Mouse (Mus musculus) embryonic facial prominence, embryonic 10.5 days (tissue): ENCODE data around the gene Rsrc1. TPM values are rescaled to one million over a fixed set of nuclear protein-coding genes. Genes with fewer than 3 reads are reported as not detected.

Source experiments
- DNase-seq: peaks from one replicate; pipeline ENCODE4 v3.0.0-alpha.2; 2017; ENCODE audit warnings: low spot score
- H3K27ac ChIP-seq: fragments of 300-500 bp; sonication (generic); replicated peaks from 2 replicates; pipeline ENCODE4 v1.5.1; 2016; ENCODE audit warnings: mild to moderate bottlenecking
- H3K27me3 ChIP-seq: fragments of 300-500 bp; sonication (generic); replicated peaks from 2 replicates; pipeline ENCODE4 v1.6.1; 2016; ENCODE audit warnings: low read depth, mild to moderate bottlenecking; ENCODE audit not compliant: poor library complexity, severe bottlenecking
- H3K36me3 ChIP-seq: fragments of 300-500 bp; sonication (generic); replicated peaks from 2 replicates; pipeline ENCODE4 v1.6.1; 2016; ENCODE audit warnings: mild to moderate bottlenecking, moderate library complexity
- H3K4me1 ChIP-seq: fragments of 300-500 bp; sonication (generic); 2 replicates; pipeline ENCODE4 v1.6.1; 2016
- H3K4me3 ChIP-seq: fragments of 300-500 bp; sonication (generic); 2 replicates; pipeline ENCODE4 v1.5.1; 2016; ENCODE audit warnings: mild to moderate bottlenecking, moderate library complexity
- H3K9me3 ChIP-seq: fragments of 300-500 bp; sonication (generic); 2 replicates; pipeline ENCODE4 v1.6.1; 2016; ENCODE audit warnings: mild to moderate bottlenecking
- whole genome bisulfite sequencing: fragments of 180-500 bp; shearing (Covaris S2); methylation state at CpG from one replicate; pipeline ENCODE4 v1.1.7; 2016; 5-methylcytosine and 5-hydroxymethylcytosine counted together
- polyA plus RNA-seq: library from polyadenylated mRNA; unstranded; fragments of >200 nt; fragmentation: Nextera tagmentation; extraction: Ambion mirVana; gene quantifications from 2 replicates; pipeline ENCODE4 v1.2.1, GENCODE M21; 2016

Rsrc1 gene
- polyA plus RNA-seq, 1 experiment from 2014 or later = 45.0 TPM

DNA sequence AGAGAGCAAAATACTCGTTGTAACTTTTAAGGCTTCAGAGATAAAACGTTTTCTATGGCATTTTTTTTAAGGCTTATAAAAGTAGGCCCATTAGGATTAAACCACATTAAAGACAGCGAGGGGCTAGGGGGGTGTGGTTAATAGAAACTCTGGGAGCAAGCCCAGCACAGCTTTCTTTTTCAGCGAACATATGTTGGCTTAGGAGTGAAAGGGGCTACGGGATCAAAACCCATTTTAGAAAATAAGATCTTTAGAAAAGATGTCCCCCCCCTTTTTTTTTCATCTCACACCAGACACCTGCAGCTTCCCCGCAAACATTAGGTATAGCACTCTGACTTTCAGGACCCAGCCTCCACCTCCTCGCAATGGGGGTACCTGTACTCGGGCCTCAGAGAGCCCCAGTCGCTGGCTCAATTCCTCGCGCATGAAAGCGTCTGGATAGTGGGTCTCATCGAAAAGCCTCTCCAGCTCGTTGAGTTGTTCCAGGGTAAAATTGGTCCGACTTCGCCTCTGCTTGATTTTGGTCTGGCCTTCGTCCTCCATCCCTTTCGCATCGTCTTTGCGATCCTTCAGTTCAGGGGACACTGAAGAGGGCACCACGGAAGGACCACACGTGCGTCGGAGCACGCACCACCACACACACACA, 3.3 kb upstream of the Rsrc1 start:
- WGBS = under 1% methylated on average over 25 of the region's 25 CpGs
- Histone ChIP-seq H3K36me3 (no peaks in the 10 kb centered on the region), H3K4me3 (peak overlapping the region; percentile 69), H3K27me3 (peaks cover 100% of the 10 kb centered on the region), H3K4me1 (peaks cover 57% of the 10 kb centered on the region), H3K9me3 (no peaks in the 10 kb centered on the region), H3K27ac (no peak overlapping the region; the same call in 1 of the 2 replicates)
- DNase-seq = peak; percentile 48

DNA sequence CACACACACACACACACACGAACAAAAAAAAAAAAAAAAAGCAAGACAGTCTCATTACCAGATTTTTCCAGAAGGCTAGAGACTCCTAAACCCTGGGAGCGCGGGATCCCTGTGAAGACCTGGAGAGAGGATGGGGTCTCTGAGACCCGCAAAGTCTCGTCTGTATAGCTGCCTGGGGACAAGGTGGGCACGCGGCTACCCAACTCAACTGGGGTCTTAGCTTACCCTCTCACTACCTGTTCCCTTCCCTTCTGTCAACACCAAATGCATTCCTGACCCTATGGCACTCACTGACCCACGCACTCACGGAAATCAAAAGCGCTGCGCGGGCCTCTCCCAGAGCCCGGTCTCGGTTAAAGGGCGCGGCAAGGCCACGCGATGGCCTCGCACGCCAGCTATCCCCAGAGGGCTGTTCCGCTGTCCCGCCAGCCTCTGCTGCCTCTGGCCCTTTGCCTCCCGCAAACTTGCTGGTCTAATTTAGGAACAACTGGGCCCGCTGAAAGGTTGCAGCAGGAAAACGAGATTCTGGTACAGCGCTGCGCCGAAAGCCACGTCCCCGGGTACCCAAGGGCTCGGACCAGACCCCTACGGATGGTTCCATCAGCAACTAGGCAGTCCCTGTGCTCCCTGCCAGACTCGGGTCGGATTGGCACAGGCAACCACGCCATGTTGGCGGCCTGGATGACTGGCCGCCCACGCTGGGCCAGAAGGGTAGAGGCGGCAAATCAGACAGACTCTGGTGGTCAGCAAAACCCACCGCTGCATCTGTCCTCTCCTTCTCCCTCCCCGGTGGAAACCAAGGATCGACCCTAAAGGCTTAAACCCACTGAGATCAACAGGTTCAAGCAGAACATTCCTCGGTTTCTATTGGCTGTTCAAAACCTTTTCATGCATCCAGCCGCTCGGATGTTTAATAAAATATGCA, 2.5 kb upstream of the Rsrc1 start:
- under 1% methylated on average over 45 of the region's 45 CpGs for WGBS
- Histone ChIP-seq H3K4me1 (peaks cover 50% of the 10 kb centered on the region), H3K36me3 (no peaks in the 10 kb centered on the region), H3K27me3 (peaks cover 100% of the 10 kb centered on the region), H3K27ac (peak overlapping the region; percentile 52), H3K9me3 (no peaks in the 10 kb centered on the region), H3K4me3 (peak overlapping the region; percentile 69)
- DNase-seq = peak; percentile 58

DNA sequence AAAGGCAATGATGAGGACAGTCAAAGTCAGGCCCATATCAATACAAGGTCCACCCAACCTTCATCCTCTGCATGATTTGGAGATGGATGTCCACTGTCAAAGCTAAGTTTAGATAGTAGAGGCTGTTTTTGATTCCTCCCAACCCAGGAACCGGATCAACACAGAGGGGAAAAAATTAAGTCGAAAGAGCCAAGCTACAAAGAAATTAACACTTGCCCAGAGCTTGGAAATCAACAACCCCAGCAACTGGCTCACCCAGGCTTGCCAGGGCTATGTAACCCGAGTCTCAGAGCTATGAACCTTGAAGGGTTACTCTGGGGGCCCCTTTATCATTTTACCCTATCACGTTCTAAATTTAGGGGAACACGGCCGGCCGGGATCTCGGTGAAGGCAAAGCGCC, 1.7 kb upstream of the Rsrc1 start:
- H3K27ac ChIP-seq = no peak overlapping the region
- peaks cover 100% of the 10 kb centered on the region for H3K27me3 ChIP-seq
- 3% methylated on average over 9 of the region's 9 CpGs for WGBS
- no peaks in the 10 kb centered on the region for H3K9me3 ChIP-seq
- H3K36me3 ChIP-seq = no peaks in the 10 kb centered on the region
- DNase-seq = peak; percentile 23
- peaks cover 49% of the 10 kb centered on the region for H3K4me1 ChIP-seq
- H3K4me3 ChIP-seq = peak overlapping the region; percentile 69

DNA sequence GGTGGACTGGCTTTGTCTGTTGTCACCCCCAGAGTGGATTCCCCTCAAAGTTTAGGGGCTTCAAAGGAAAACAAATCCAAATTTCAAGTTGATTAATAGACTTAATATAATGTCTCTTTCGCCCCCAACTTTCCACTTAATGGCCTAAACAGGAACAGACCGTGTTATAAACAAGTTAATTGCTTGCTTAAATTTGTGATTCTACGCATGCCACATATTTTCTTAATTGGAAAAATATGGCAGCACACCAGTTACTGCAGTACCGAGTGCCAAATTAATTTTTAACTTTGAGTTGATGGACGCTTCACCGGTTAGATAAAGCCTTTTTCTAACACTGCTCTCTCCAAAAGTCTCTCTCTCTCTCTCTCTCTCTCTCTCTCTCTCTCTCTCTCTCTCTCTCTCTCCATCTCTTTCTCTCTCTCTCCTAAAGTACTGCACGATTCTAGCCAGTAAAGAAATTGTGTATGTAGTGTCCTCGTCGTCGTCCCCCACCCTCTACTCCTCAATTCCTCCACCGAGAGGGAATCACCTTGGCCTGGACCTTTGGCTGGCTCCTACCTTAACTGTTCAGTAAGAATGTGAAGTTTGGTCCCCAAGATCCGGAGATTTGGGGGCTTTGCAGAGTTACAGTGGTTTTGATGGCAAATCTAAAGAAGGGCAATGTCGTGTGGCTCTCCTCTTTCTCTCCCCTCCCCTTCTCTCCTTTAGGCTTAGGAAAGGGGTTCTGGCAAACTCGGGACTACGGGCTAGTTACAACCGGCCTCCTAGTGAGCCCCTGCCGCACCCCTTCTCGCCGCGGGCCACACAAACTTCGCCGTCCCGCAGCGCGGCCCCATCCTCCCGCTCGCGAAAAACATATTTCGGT, 847 bp upstream of the Rsrc1 start:
- H3K4me1 ChIP-seq = peaks cover 49% of the 10 kb centered on the region
- no peaks in the 10 kb centered on the region for H3K36me3 ChIP-seq
- H3K9me3 ChIP-seq = no peaks in the 10 kb centered on the region
- H3K27me3 ChIP-seq = peaks cover 95% of the 10 kb centered on the region
- peak overlapping the region; percentile 69 for H3K4me3 ChIP-seq
- WGBS = 1% methylated on average over 29 of the region's 29 CpGs
- DNase-seq = no peak
- H3K27ac ChIP-seq = peak overlapping the region; percentile 87

DNA sequence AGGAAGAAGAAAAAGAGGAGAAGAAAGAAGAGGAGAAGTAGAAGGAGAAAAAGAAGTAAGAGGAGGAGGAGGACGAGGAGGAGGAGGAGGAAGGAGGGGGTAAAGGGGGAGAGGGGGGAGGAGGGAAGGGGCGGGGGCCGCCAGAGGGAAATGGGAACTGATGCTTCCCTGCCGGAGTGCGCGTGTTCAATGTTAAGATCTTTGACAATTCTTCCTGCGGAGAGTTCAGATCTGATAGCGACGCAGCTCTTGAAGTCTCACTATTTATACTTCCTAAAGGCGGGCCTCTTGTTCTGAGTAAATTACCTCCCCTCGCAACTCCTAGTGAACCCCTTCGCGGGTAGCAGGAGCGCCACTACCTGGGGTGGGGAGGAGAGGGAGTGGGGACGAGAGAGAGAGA, 516 bp downstream of the Rsrc1 start, which contains the start of gene Shox2:
Gene Shox2 (minus strand): TSS at position 66 of the 400 bp plus-strand sequence.
- Histone ChIP-seq H3K27me3 (peaks cover 81% of the 10 kb centered on the region), H3K9me3 (no peaks in the 10 kb centered on the region), H3K36me3 (no peaks in the 10 kb centered on the region), H3K4me1 (peaks cover 53% of the 10 kb centered on the region), H3K4me3 (peak within 1 kb of the TSS; percentile 69), H3K27ac (peak within 1 kb of the TSS; percentile 87)
- DNase-seq = peak; percentile 68
- WGBS = under 1% methylated on average over 15 of the region's 15 CpGs

DNA sequence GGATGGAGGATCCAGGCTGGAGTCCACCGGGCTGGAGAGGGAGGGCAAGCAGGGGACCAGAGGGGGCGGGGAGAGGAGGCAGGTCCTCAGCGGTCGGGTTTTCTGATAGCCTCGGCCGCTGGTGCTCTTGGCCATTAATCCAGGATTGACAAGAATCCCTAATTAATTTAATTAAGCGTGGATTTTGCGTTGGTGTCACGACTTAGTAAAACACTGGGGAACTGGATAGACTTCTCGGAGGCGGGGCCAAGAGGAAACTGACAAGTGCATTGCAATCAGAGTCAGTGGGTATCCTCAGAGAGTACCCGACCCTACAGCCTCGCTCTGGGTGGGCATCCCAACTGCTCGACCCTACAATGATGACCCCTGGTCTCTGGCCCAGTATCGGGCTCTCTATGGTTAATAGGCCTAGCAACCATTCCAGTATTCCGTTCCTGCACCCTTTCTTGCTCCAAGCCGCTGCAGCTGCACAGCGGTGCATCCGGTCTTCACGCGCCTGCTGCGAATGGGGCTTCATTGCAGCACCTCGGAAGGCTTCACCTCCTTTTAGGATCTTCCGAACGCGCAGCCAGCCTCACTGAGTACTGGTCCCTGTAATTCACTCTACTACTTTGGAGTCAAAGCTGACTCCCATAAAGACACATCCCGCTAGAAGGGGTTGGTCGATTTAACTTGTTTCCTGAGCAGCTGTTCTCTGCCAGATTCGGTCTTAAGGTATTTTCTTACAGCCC, 1.2 kb downstream of the Rsrc1 start:
- Histone ChIP-seq H3K27me3 (peaks cover 75% of the 10 kb centered on the region), H3K4me1 (peaks cover 47% of the 10 kb centered on the region), H3K36me3 (no peaks in the 10 kb centered on the region), H3K27ac (peak overlapping the region; percentile 87), H3K9me3 (no peaks in the 10 kb centered on the region), H3K4me3 (peak overlapping the region; percentile 69)
- WGBS = under 1% methylated on average over 29 of the region's 29 CpGs
- DNase-seq = peak; percentile 72

DNA sequence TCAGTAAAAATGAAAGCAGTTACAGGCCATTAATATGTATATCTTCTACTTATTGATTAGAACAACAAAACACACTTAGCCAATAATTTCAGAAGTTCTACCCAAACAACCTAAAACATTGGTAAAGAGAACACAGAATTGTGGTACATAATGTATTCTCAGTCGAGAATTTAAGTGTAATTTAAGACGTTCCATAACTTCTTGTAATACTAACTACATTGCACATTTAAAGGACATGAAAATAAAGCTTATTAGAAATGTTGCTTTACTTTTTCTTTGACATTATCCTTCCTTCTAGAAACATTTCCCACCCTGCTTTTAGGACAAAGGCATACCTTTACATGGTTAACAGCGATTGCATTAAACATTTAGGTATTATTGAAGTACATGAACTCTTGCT, 2.3 kb downstream of the Rsrc1 start:
- no peaks in the 10 kb centered on the region for H3K9me3 ChIP-seq
- peaks cover 44% of the 10 kb centered on the region for H3K4me1 ChIP-seq
- H3K27me3 ChIP-seq = peaks cover 63% of the 10 kb centered on the region
- WGBS = 15% methylated on average over 3 of the region's 3 CpGs
- H3K27ac ChIP-seq = no peak overlapping the region
- no peak for DNase-seq
- no peak overlapping the region for H3K4me3 ChIP-seq
- no peaks in the 10 kb centered on the region for H3K36me3 ChIP-seq

DNA sequence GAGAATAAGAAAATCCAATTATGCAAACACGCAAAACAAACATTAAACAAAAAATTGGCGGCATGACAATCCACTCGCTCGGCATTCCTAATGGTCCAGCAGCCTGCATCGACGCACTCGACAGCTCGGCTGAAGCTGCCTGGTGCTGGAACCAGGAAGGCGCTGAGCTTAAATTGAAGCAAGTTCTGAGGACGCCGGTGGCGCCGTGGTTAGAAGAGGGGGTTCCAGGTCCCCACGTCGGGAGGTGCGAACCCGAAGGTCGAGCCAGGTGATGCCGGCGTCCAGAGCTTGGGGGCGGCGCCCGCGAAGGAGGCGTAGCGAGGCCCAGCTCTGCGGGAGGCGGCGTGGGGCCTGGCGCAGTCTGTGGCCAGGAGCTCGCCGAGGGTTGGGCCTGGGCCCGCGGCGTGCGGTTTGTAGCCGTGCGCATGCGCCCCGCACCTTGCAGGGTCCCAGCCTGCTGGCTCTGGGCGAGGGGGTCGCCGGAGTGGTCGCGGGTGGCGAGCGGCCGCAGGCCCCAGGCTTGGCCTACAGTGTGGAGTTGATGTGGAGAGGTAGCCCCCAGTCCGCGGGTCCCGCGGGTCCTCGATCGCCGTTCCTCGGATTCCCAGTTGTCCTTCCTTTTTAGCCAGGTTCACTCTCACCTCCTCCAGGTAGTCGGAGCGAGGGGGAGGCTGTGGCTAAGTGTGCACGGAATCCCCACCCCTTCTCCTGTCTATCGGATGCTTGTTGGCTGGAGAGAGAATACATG, 4.5 kb downstream of the Rsrc1 start:
- no peaks in the 10 kb centered on the region for H3K36me3 ChIP-seq
- H3K27me3 ChIP-seq = peaks cover 41% of the 10 kb centered on the region
- peaks cover 28% of the 10 kb centered on the region for H3K4me1 ChIP-seq
- no peaks in the 10 kb centered on the region for H3K9me3 ChIP-seq
- peak overlapping the region; percentile 94 for H3K27ac ChIP-seq
- under 1% methylated on average over 60 of the region's 60 CpGs for WGBS
- peak overlapping the region; percentile 90 for H3K4me3 ChIP-seq
- DNase-seq = peak; percentile 91

DNA sequence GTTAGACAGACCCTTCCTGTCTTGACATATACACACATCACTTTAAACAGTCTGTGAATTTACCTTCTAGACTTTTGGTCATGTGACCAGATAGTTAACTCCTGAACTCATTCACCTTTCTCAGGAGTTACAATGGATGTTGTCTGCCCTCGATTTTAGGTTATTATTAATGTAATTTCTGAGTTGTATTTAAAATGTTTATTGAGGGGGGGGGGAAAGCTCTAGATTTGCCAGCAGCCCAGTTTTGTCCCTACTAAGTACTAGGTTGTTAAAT, 5.0 kb downstream of the Rsrc1 start:
- Histone ChIP-seq H3K9me3 (no peaks in the 10 kb centered on the region), H3K4me1 (peaks cover 23% of the 10 kb centered on the region), H3K27me3 (peaks cover 36% of the 10 kb centered on the region), H3K27ac (peak overlapping the region; percentile 94), H3K36me3 (no peaks in the 10 kb centered on the region), H3K4me3 (peak overlapping the region; percentile 90)
- WGBS = 15% methylated on average over 1 of the region's 1 CpGs
- DNase-seq = no peak

DNA sequence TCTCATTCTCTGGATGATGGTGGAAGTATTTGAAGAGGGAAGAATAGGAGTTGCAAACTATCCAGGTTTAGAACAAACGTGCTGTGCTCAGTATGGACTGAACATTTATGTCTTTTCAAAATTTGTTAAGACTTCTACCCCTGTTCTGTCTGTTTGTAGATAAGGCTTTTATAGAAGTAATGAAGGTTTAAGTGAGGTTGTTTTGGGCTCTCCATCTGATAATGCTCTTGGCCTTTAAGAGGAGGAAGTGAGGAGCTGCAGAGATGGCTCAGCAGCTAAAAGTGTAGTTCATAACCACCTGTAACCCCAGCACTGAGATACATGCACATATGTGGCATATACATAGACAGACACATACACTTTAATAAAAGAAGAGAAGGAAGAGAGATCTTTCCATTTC, 15.6 kb downstream of the Rsrc1 start:
- H3K4me1 ChIP-seq = no peaks in the 10 kb centered on the region
- H3K36me3 ChIP-seq = peaks cover 56% of the 10 kb centered on the region
- H3K4me3 ChIP-seq = no peak overlapping the region
- no peaks in the 10 kb centered on the region for H3K9me3 ChIP-seq
- no peak for DNase-seq
- 94% methylated on average over 1 of the region's 1 CpGs for WGBS
- no peak overlapping the region for H3K27ac ChIP-seq
- H3K27me3 ChIP-seq = no peaks in the 10 kb centered on the region

DNA sequence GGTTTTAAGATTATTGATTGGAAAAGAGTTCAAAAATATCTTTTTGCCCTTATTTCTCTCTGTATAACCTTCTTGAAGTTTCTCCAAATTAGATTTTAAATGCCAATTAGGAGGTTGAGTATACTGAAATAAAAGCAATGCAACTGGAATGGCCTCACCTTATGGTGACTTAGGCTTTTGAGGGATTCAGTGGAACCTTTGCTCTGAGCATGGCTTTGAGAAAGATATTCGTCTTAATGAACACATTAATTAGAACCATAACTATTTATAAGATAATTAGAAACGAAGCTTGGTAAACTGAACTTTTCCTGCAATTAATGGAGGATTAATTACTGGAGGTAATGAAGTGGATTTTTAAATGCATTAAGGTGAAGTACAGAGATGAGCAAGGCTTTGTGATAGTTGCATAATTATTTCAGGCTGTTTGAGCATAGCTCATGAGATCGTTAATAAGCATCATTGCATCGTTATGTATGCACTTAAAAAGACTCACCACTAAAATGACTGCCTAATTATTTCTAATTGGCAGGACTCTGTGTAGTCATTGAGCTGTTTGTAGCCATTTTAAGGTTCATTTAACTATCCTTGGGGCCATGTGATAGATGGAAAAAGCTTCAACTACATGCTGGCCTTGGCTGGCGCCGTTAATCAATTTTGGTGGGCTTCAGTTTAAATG, 55.3 kb downstream of the Rsrc1 start:
- Histone ChIP-seq H3K27me3 (no peaks in the 10 kb centered on the region), H3K36me3 (peaks cover 10% of the 10 kb centered on the region; the same call in 1 of the 2 replicates), H3K4me1 (no peaks in the 10 kb centered on the region), H3K27ac (no peak overlapping the region), H3K4me3 (no peak overlapping the region), H3K9me3 (no peaks in the 10 kb centered on the region)
- WGBS = 69% methylated on average over 6 of the region's 6 CpGs
- no peak for DNase-seq
